Mouse (Mus musculus) hindbrain, postnatal 0 days (tissue): ENCODE data around the gene Gramd4. TPM values are rescaled to one million over a fixed set of nuclear protein-coding genes. Genes with fewer than 3 reads are reported as not detected.

Experiments used
- ATAC-seq: fragments of 200-750 bp; cut with Nextera tagmentation; 2 replicates; pipeline ENCODE4 v1.8.0; 2017; ENCODE audit warnings: mild to moderate bottlenecking, moderate TSS enrichment, moderate library complexity
- DNase-seq: peaks from one replicate; pipeline ENCODE4 v3.0.0-alpha.2; 2015; ENCODE audit warnings: low spot score
- H3K27ac ChIP-seq: fragments of 300-500 bp; sonication (generic); 2 replicates; pipeline ENCODE4 v1.5.1; 2014; ENCODE audit warnings: mild to moderate bottlenecking
- H3K27me3 ChIP-seq: fragments of 300-500 bp; sonication (generic); 2 replicates; pipeline ENCODE4 v1.6.1; 2014; ENCODE audit warnings: low read length, mixed read lengths; ENCODE audit not compliant: insufficient read depth
- H3K36me3 ChIP-seq: fragments of 300-500 bp; sonication (generic); 2 replicates; pipeline ENCODE4 v1.6.1; 2014; ENCODE audit warnings: low read length, mixed read lengths; ENCODE audit not compliant: insufficient read depth
- H3K4me1 ChIP-seq: fragments of 300-500 bp; sonication (generic); 2 replicates; pipeline ENCODE4 v1.6.1; 2014; ENCODE audit warnings: antibody characterized with exemption, low read length, mixed read lengths; ENCODE audit not compliant: insufficient read depth
- H3K4me2 ChIP-seq: fragments of 300-500 bp; sonication (generic); 2 replicates; pipeline ENCODE4 v1.6.1; 2014; ENCODE audit warnings: low read depth, mild to moderate bottlenecking, low read length, moderate library complexity, mixed read lengths
- H3K4me3 ChIP-seq: fragments of 300-500 bp; sonication (generic); 2 replicates; pipeline ENCODE4 v1.5.1; 2014; ENCODE audit warnings: low read length
- H3K9ac ChIP-seq: fragments of 300-500 bp; sonication (generic); replicated peaks from 2 replicates; pipeline ENCODE4 v1.6.1; 2014; ENCODE audit warnings: mild to moderate bottlenecking, low read length, moderate library complexity, mixed read lengths
- H3K9me3 ChIP-seq: fragments of 300-500 bp; sonication (generic); 2 replicates; pipeline ENCODE4 v1.6.1; 2016; ENCODE audit warnings: low read length, mixed read lengths
- CTCF ChIP-seq: IDR thresholded peaks from 2 replicates; pipeline ENCODE4 v1.5.1; 2016; ENCODE audit warnings: antibody characterized with exemption, control low read depth, low read depth
- WGBS: fragments of 180-500 bp; shearing (Covaris S2); extraction: QIAGEN DNeasy Blood & Tissue Kit; methylation state at CpG from one replicate; pipeline ENCODE4 v1.1.7; 2014; 5-methylcytosine and 5-hydroxymethylcytosine counted together
- polyA plus RNA-seq: library from polyadenylated mRNA; unstranded; fragments of >200 nt; fragmentation: Nextera tagmentation; extraction: Ambion mirVana; gene quantifications from 2 replicates; pipeline ENCODE4 v1.2.1, GENCODE M21; 2015
- total RNA-seq: library from RNA; depleted of rRNA; stranded (reverse); fragments of >200 nt; gene quantifications from 2 replicates; pipeline ENCODE4 v1.2.3, GENCODE M21; 2014

The Gramd4 gene
- total and polyA plus RNA-seq, 2 experiments from 2014 or later: 18.6 to 36.2 TPM

GRCm38 (mm10) chr15:86181941-86182439, 124.5 kb downstream of the Gramd4 start:
- Histone ChIP-seq H3K4me2 (peak overlapping the region; percentile 27), H3K4me3 (no peak overlapping the region), H3K27ac (peak overlapping the region; percentile 41; the same call in 1 of the 2 replicates), H3K9me3 (no peaks in the 10 kb centered on the region), H3K27me3 (no peaks in the 10 kb centered on the region), H3K36me3 (no peaks in the 10 kb centered on the region), H3K9ac (no peak overlapping the region; the same call in 1 of the 2 replicates), H3K4me1 (peaks cover 25% of the 10 kb centered on the region)
- ATAC-seq (no peak), DNase-seq (no peak)
- 37% methylated on average over 11 of the region's 11 CpGs for WGBS
- TF ChIP-seq CTCF: no peak

- Histone ChIP-seq H3K9ac (no peak overlapping the region), H3K27ac (peak overlapping the region; percentile 41; the same call in 1 of the 2 replicates), H3K4me3 (no peak overlapping the region), H3K4me1 (peaks cover 25% of the 10 kb centered on the region), H3K4me2 (peak overlapping the region; percentile 27), H3K9me3 (no peaks in the 10 kb centered on the region), H3K36me3 (no peaks in the 10 kb centered on the region), H3K27me3 (no peaks in the 10 kb centered on the region)
- WGBS: 35% methylated on average over 13 of the region's 13 CpGs
- ATAC-seq: no peak
- DNase-seq: no peak
- no peak for TF ChIP-seq CTCF
Measured at GRCm38 (mm10) chr15:86182646-86183045, 125.2 kb downstream of the Gramd4 start.

GRCm38 (mm10) chr15:86183484-86183883, 126.0 kb downstream of the Gramd4 start:
- TF ChIP-seq CTCF: no peak
- H3K27me3 ChIP-seq: no peaks in the 10 kb centered on the region

GRCm38 (mm10) chr15:86184071-86184470, 126.6 kb downstream of the Gramd4 start:
- ATAC-seq: no peak
- Histone ChIP-seq H3K9me3 (no peaks in the 10 kb centered on the region), H3K36me3 (no peaks in the 10 kb centered on the region), H3K4me3 (peak overlapping the region; percentile 61), H3K27ac (peak overlapping the region; percentile 91; the same call in 1 of the 2 replicates), H3K27me3 (no peaks in the 10 kb centered on the region), H3K9ac (peak overlapping the region; percentile 84), H3K4me2 (peak overlapping the region; percentile 60), H3K4me1 (peaks cover 29% of the 10 kb centered on the region)
- TF ChIP-seq CTCF: no peak
- WGBS: 65% methylated on average over 5 of the region's 5 CpGs
- no peak for DNase-seq

More at GRCm38 (mm10) chr15:86183484-86183883, 126.0 kb downstream of the Gramd4 start:
- H3K9ac ChIP-seq: no peak overlapping the region
- 0 out of 2 replicates have a peak overlapping the region, but pooled peaks have one; percentile 60 for H3K4me2 ChIP-seq
- H3K27ac ChIP-seq: no peak overlapping the region
- DNase-seq (no peak), ATAC-seq (no peak)
- H3K36me3 ChIP-seq: no peaks in the 10 kb centered on the region
- whole genome bisulfite sequencing: 94% methylated on average over 8 of the region's 8 CpGs
- no peaks in the 10 kb centered on the region for H3K9me3 ChIP-seq
- peaks cover 29% of the 10 kb centered on the region for H3K4me1 ChIP-seq
- no peak overlapping the region for H3K4me3 ChIP-seq

- Histone ChIP-seq H3K9me3 (no peaks in the 10 kb centered on the region), H3K9ac (peak overlapping the region; percentile 84), H3K4me1 (peaks cover 32% of the 10 kb centered on the region), H3K4me3 (peak overlapping the region; percentile 61), H3K27ac (peak overlapping the region; percentile 91), H3K4me2 (peak overlapping the region; percentile 60), H3K36me3 (no peaks in the 10 kb centered on the region), H3K27me3 (no peaks in the 10 kb centered on the region)
- DNase-seq (peak; percentile 59), ATAC-seq (peak; percentile 55)
- 4% methylated on average over 69 of the region's 70 CpGs for WGBS
- no peak for TF ChIP-seq CTCF
Measured at GRCm38 (mm10) chr15:86184851-86185688, 127.6 kb downstream of the Gramd4 start.

GRCm38 (mm10) chr15:86185689-86186569, 128.4 kb downstream of the Gramd4 start, which contains the start of gene Cerk:
TSS of gene Cerk (minus strand) at chr15:86186141.
- Histone ChIP-seq H3K9me3 (no peaks in the 10 kb centered on the region), H3K27ac (peak within 1 kb of the TSS; percentile 91), H3K36me3 (no peaks in the 10 kb centered on the region), H3K4me1 (peaks cover 32% of the 10 kb centered on the region), H3K4me2 (peak within 1 kb of the TSS; percentile 60), H3K9ac (peak within 1 kb of the TSS; percentile 84), H3K27me3 (no peaks in the 10 kb centered on the region), H3K4me3 (peak within 1 kb of the TSS; percentile 61)
- DNase-seq (peak; percentile 82), ATAC-seq (peak; percentile 79)
- peak; percentile 65 for TF ChIP-seq CTCF
- 3% methylated on average over 37 of the region's 43 CpGs for WGBS
